Mouse (Mus musculus) MEL (cell line): ENCODE results near the gene Kit. TPM values are rescaled to one million over a fixed set of nuclear protein-coding genes. Genes with fewer than 3 reads are reported as not detected.

Experiments
- DNase-seq: peaks from one replicate; pipeline ENCODE4 v3.0.0; 2011; ENCODE audit warnings: low read depth, low spot score
- H3K27ac ChIP-seq: 2 replicates; pipeline ENCODE4 v1.5.1; 2012; ENCODE audit warnings: low read depth, mild to moderate bottlenecking, control low read depth, low read length, moderate library complexity; ENCODE audit not compliant: control insufficient read depth
- H3K27me3 ChIP-seq, 2 experiments: fragments of 150-350 bp in 1 of 2; sonication (generic) in 1 of 2; 2 replicates each; pipeline ENCODE4 v1.6.1; 2012; ENCODE audit warnings: low read length in 2 of 2, mild to moderate bottlenecking in 2 of 2, improper control_type of control experiment in 1 of 2, moderate library complexity in 1 of 2; ENCODE audit not compliant: insufficient read depth in 2 of 2, control insufficient read depth in 1 of 2
- H3K36me3 ChIP-seq, 2 experiments: 2 replicates each; pipeline ENCODE4 v1.6.1; 2012 to 2014; ENCODE audit warnings: low read length in 2 of 2, improper control_type of control experiment in 1 of 2, inconsistent platforms in 1 of 2, mild to moderate bottlenecking in 1 of 2; ENCODE audit not compliant: insufficient read depth in 2 of 2, control insufficient read depth in 1 of 2
- H3K4me1 ChIP-seq, 2 experiments: fragments of 150-350 bp in 1 of 2; sonication (generic) in 1 of 2; 2 replicates each; pipeline ENCODE4 v1.6.1; 2012; ENCODE audit warnings: low read length in 2 of 2, improper control_type of control experiment in 1 of 2, mild to moderate bottlenecking in 1 of 2; ENCODE audit not compliant: insufficient read depth in 2 of 2, control insufficient read depth in 1 of 2
- H3K4me3 ChIP-seq, 2 experiments: fragments of 150-350 bp in 1 of 2; sonication (generic) in 1 of 2; 2 replicates each; pipeline ENCODE4 v1.5.1; 2012; ENCODE audit warnings: low read depth in 2 of 2, low read length in 2 of 2, mild to moderate bottlenecking in 2 of 2, moderate library complexity in 2 of 2, control low read depth in 1 of 2, improper control_type of control experiment in 1 of 2; ENCODE audit not compliant: control insufficient read depth in 1 of 2, insufficient read depth in 1 of 2
- H3K79me2 ChIP-seq: 2 replicates; pipeline ENCODE4 v1.6.1; 2012; ENCODE audit warnings: mild to moderate bottlenecking, low read length, moderate library complexity; ENCODE audit not compliant: control insufficient read depth, poor library complexity, insufficient read depth
- H3K9ac ChIP-seq: 2 replicates; pipeline ENCODE4 v1.6.1; 2012; ENCODE audit warnings: low read depth, mild to moderate bottlenecking, control low read depth, low read length, moderate library complexity; ENCODE audit not compliant: control insufficient read depth, poor library complexity, severe bottlenecking
- H3K9me3 ChIP-seq: fragments of 150-350 bp; sonication (generic); replicated peaks from 2 replicates; pipeline ENCODE4 v1.6.1; 2012; ENCODE audit warnings: mild to moderate bottlenecking, low read length, improper control_type of control experiment, moderate library complexity; ENCODE audit not compliant: insufficient read depth
- BHLHE40 ChIP-seq: IDR thresholded peaks from 2 replicates; pipeline ENCODE4 v1.6.1; 2012; ENCODE audit warnings: low read depth, mild to moderate bottlenecking, inconsistent platforms, low read length, improper control_type of control experiment, borderline replicate concordance
- CHD1 ChIP-seq: IDR thresholded peaks from 2 replicates; pipeline ENCODE4 v1.6.1; 2012; ENCODE audit warnings: low read depth, mild to moderate bottlenecking, inconsistent platforms, low read length, improper control_type of control experiment
- CHD2 ChIP-seq: IDR thresholded peaks from 2 replicates; pipeline ENCODE4 v1.6.1; 2011; ENCODE audit warnings: low read length, improper control_type of control experiment
- E2F4 ChIP-seq: IDR thresholded peaks from 2 replicates; pipeline ENCODE4 v1.6.1; 2011; ENCODE audit warnings: low read depth, low read length, improper control_type of control experiment, borderline replicate concordance
- ELF1 ChIP-seq: IDR thresholded peaks from 2 replicates; pipeline ENCODE4 v1.6.1; 2014; ENCODE audit warnings: low read depth, mild to moderate bottlenecking, inconsistent platforms, low read length, improper control_type of control experiment, moderate library complexity
- ETS1 ChIP-seq: IDR thresholded peaks from 2 replicates; pipeline ENCODE4 v1.6.1; 2012; ENCODE audit warnings: low read depth, mild to moderate bottlenecking, inconsistent platforms, low read length, improper control_type of control experiment, moderate library complexity
- HCFC1 ChIP-seq: IDR thresholded peaks from 2 replicates; pipeline ENCODE4 v1.6.1; 2012; ENCODE audit warnings: low read depth, mild to moderate bottlenecking, inconsistent platforms, low read length, improper control_type of control experiment, moderate library complexity
- MEF2A ChIP-seq: IDR thresholded peaks from 2 replicates; pipeline ENCODE4 v1.6.1; 2014; ENCODE audit warnings: low read depth, mild to moderate bottlenecking, inconsistent platforms, low read length, improper control_type of control experiment; ENCODE audit not compliant: poor library complexity, insufficient replicate concordance, severe bottlenecking; ENCODE audit errors: extremely low read depth
- MYB ChIP-seq: IDR thresholded peaks from 2 replicates; pipeline ENCODE4 v1.6.1; 2011; ENCODE audit warnings: mild to moderate bottlenecking, low read depth, low read length, improper control_type of control experiment
- MYC ChIP-seq: IDR thresholded peaks from 2 replicates; pipeline ENCODE4 v1.6.1; 2011; ENCODE audit warnings: low read depth, mild to moderate bottlenecking, low read length, improper control_type of control experiment, moderate library complexity
- NRF1 ChIP-seq: IDR thresholded peaks from 2 replicates; pipeline ENCODE4 v1.6.1; 2014; ENCODE audit warnings: low read depth, mild to moderate bottlenecking, inconsistent platforms, low read length, improper control_type of control experiment, moderate library complexity; ENCODE audit not compliant: poor library complexity, insufficient read depth, severe bottlenecking
- POLR2A ChIP-seq, 2 experiments: IDR thresholded peaks; 2 replicates each; pipeline ENCODE4 v1.6.1; 2011 to 2012; ENCODE audit warnings: low read length in 2 of 2, mild to moderate bottlenecking in 2 of 2, control low read depth in 1 of 2, improper control_type of control experiment in 1 of 2, low read depth in 1 of 2, moderate library complexity in 1 of 2; ENCODE audit not compliant: control insufficient read depth in 1 of 2, insufficient read depth in 1 of 2, poor library complexity in 1 of 2
- POLR2AphosphoS2 ChIP-seq: IDR thresholded peaks from 2 replicates; pipeline ENCODE4 v1.6.1; 2011; ENCODE audit warnings: low read length, improper control_type of control experiment
- POLR2AphosphoS5 ChIP-seq: IDR thresholded peaks from 2 replicates; pipeline ENCODE4 v1.6.1; 2012; ENCODE audit warnings: low read depth, borderline replicate concordance, mild to moderate bottlenecking, inconsistent platforms, low read length, moderate library complexity, mixed read lengths
- RAD21 ChIP-seq: IDR thresholded peaks from 2 replicates; pipeline ENCODE4 v1.6.1; 2011; ENCODE audit warnings: mild to moderate bottlenecking, low read depth, low read length, improper control_type of control experiment
- RCOR1 ChIP-seq: IDR thresholded peaks from 2 replicates; pipeline ENCODE4 v1.6.1; 2012; ENCODE audit warnings: low read depth, mild to moderate bottlenecking, inconsistent platforms, low read length, improper control_type of control experiment
- SIN3A ChIP-seq: IDR thresholded peaks from 2 replicates; pipeline ENCODE4 v1.6.1; 2012; ENCODE audit warnings: low read length, improper control_type of control experiment, inconsistent platforms
- TCF12 ChIP-seq: IDR thresholded peaks from 2 replicates; pipeline ENCODE4 v1.6.1; 2014; ENCODE audit warnings: low read depth, mild to moderate bottlenecking, inconsistent platforms, low read length, improper control_type of control experiment, moderate library complexity
- UBTF ChIP-seq: IDR thresholded peaks from 2 replicates; pipeline ENCODE4 v1.6.1; 2012; ENCODE audit warnings: low read depth, mild to moderate bottlenecking, inconsistent platforms, low read length, improper control_type of control experiment, moderate library complexity, borderline replicate concordance; ENCODE audit not compliant: insufficient read depth
- ZMIZ1 ChIP-seq: IDR thresholded peaks from 2 replicates; pipeline ENCODE4 v1.6.1; 2012; ENCODE audit warnings: low read depth, mild to moderate bottlenecking, inconsistent platforms, low read length, improper control_type of control experiment, moderate library complexity
- ZNF384 ChIP-seq: IDR thresholded peaks from 2 replicates; pipeline ENCODE4 v1.6.1; 2012; ENCODE audit warnings: low read depth, mild to moderate bottlenecking, inconsistent platforms, low read length, improper control_type of control experiment
- polyA plus RNA-seq, 2 experiments: library from polyadenylated mRNA; stranded (reverse) in 1 of 2; unstranded in 1 of 2; fragments of >175 nt in 1 of 2; fragments of >200 nt in 1 of 2; gene quantifications; 2 replicates each; pipeline versions ENCODE4 v1.2.1 to v1.2.4; 2012; ENCODE audit warnings: low replicate concordance in 2 of 2, low read depth in 1 of 2; ENCODE audit not compliant: insufficient read length in 2 of 2, insufficient read depth in 1 of 2, missing spikeins in 1 of 2
- total RNA-seq: library from RNA; depleted of rRNA; stranded (reverse); fragments of 300-350 nt; gene quantifications from 2 replicates; pipeline ENCODE4 v1.2.3, GENCODE M21; 2012

The Kit gene
- total and polyA plus RNA-seq, 3 experiments: 1.0 to 1.8 TPM; not detected in 1

- no peak for TF ChIP-seq BHLHE40
Observed at GRCm38 (mm10) chr5:75536156-75536555, 38.6 kb upstream of the Kit start (continued).

GRCm38 (mm10) chr5:75537717-75538116, 37.0 kb upstream of the Kit start:
- H3K79me2 ChIP-seq: no peaks in the 10 kb centered on the region
- H3K36me3 ChIP-seq: peaks cover 0 to 15% of the 10 kb centered on the region in 2 experiments; a peak in 2 of 4 replicates
- peaks cover 4 to 6% of the 10 kb centered on the region in 2 experiments; a peak in 2 of 4 replicates for H3K4me1 ChIP-seq
- no peak overlapping the region for H3K4me3 ChIP-seq
- no peak for TF ChIP-seq ZNF384
- TF ChIP-seq NRF1: no peak
- no peak for TF ChIP-seq POLR2A (IDR thresholded peaks at IDR 0.05; ENCODE audit: control insufficient read depth in 1 of 2, insufficient read depth in 1 of 2, low read depth in 1 of 2, low read length in 2 of 2, poor library complexity in 1 of 2)
- no peak for TF ChIP-seq TCF12
- no peak for TF ChIP-seq HCFC1
- no peak for TF ChIP-seq CHD1
- no peak for TF ChIP-seq SIN3A
- TF ChIP-seq MYB: no peak
- no peak; the same call in 1 of the 2 replicates for TF ChIP-seq RAD21
- no peak for TF ChIP-seq MEF2A
- no peak for TF ChIP-seq MYC
- no peak for TF ChIP-seq E2F4
- TF ChIP-seq ELF1: no peak
- no peak for TF ChIP-seq RCOR1
- TF ChIP-seq ETS1: no peak
- TF ChIP-seq POLR2AphosphoS5: no peak
- no peak for TF ChIP-seq POLR2AphosphoS2
- TF ChIP-seq CHD2: no peak
- TF ChIP-seq, all 39 proteins: peak for 0
- H3K27me3 ChIP-seq: no peaks in the 10 kb centered on the region
- H3K27ac ChIP-seq: no peak overlapping the region
- H3K9me3 ChIP-seq: no peaks in the 10 kb centered on the region
- no peak for DNase-seq
- H3K9ac ChIP-seq: no peak overlapping the region

- H3K4me3 ChIP-seq: no peak overlapping the region
- TF ChIP-seq CHD1 (no peak), NRF1 (no peak), ELF1 (no peak), UBTF (no peak), ZMIZ1 (no peak), MEF2A (no peak), BHLHE40 (no peak), ZNF384 (no peak), MYB (no peak), RCOR1 (no peak), CHD2 (no peak), SIN3A (no peak), ETS1 (no peak), POLR2AphosphoS2 (no peak)
- TF ChIP-seq, all 39 proteins: peak for 0
- Histone ChIP-seq H3K79me2 (no peaks in the 10 kb centered on the region), H3K4me1 (peaks cover 4 to 6% of the 10 kb centered on the region in 2 experiments; a peak in 2 of 4 replicates), H3K27me3 (no peaks in the 10 kb centered on the region), H3K9me3 (no peaks in the 10 kb centered on the region), H3K27ac (no peak overlapping the region), H3K36me3 (peaks cover 0 to 15% of the 10 kb centered on the region in 2 experiments; a peak in 2 of 4 replicates), H3K9ac (no peak overlapping the region)
- no peak for DNase-seq
Observed at GRCm38 (mm10) chr5:75538458-75538857, 36.3 kb upstream of the Kit start.
